Mouse (Mus musculus) urinary bladder, postnatal 10 days (tissue): ENCODE results near the gene Srd5a1.

ENCODE experiments used
- DNase-seq: peaks from one replicate; pipeline ENCODE4 v3.0.0; 2022; ENCODE audit warnings: low spot score

Gene Srd5a1

GRCm38 (mm10) chr13:69541209-69541608 is 70.0 kb downstream of the Srd5a1 start:
- DNase-seq: no peak

GRCm38 (mm10) chr13:69538327-69538726 is 72.9 kb downstream of the Srd5a1 start:
- DNase-seq: no peak

- DNase-seq: no peak
These were observed 73.9 kb downstream of the Srd5a1 start for GRCm38 (mm10) chr13:69537366-69537765.

- no peak for DNase-seq
These were observed 75.2 kb downstream of the Srd5a1 start for GRCm38 (mm10) chr13:69536021-69536420.

- DNase-seq: peak; percentile 93
These were observed 76.3 kb downstream of the Srd5a1 start for GRCm38 (mm10) chr13:69534654-69535551.

GRCm38 (mm10) chr13:69534334-69534653 is 76.9 kb downstream of the Srd5a1 start, which contains the start of gene Tent4a:
Gene Tent4a, minus strand, starts transcription at chr13:69534617.
- DNase-seq: no peak

- no peak for DNase-seq
These were observed 77.6 kb downstream of the Srd5a1 start, which contains the start of gene Nsun2 for GRCm38 (mm10) chr13:69533405-69534333. Gene Nsun2, plus strand, starts transcription at chr13:69533746.

- no peak for DNase-seq
These were observed 78.3 kb downstream of the Srd5a1 start for GRCm38 (mm10) chr13:69532893-69533404.

GRCm38 (mm10) chr13:69532101-69532892 is 78.9 kb downstream of the Srd5a1 start:
- no peak for DNase-seq

- no peak for DNase-seq
These were observed 79.8 kb downstream of the Srd5a1 start for GRCm38 (mm10) chr13:69531431-69531830.

- no peak for DNase-seq
These were observed 80.3 kb downstream of the Srd5a1 start for GRCm38 (mm10) chr13:69530951-69531350.

GRCm38 (mm10) chr13:69530156-69530555 is 81.1 kb downstream of the Srd5a1 start:
- no peak for DNase-seq

GRCm38 (mm10) chr13:69528531-69528930 is 82.7 kb downstream of the Srd5a1 start:
- DNase-seq: no peak

- DNase-seq: no peak
These were observed 85.4 kb downstream of the Srd5a1 start for GRCm38 (mm10) chr13:69525867-69526266.

GRCm38 (mm10) chr13:69524158-69524530 is 87.1 kb downstream of the Srd5a1 start:
- no peak for DNase-seq
